Mouse (Mus musculus): ENCODE results near the gene Gm29427.

Gene Gm29427

GRCm38 (mm10) chr1:130732706-130733658, 17.4 kb upstream of the Gm29427 start:
- DNase-seq (ENCODE audit: low read depth, low spot score), result no peak

- DNase-seq (ENCODE audit: low read depth, low spot score), result no peak
Measured at GRCm38 (mm10) chr1:130731741-130732337, 16.2 kb upstream of the Gm29427 start, which contains the start of gene AA986860. TSS of gene AA986860 (plus strand) at chr1:130731976.

- no peak for DNase-seq (ENCODE audit: low read depth, low spot score)
Measured at GRCm38 (mm10) chr1:130729153-130729552, 13.6 kb upstream of the Gm29427 start, which contains the start of gene Pfkfb2. TSS of gene Pfkfb2 (minus strand) at chr1:130729253.

GRCm38 (mm10) chr1:130728708-130729107, 13.1 kb upstream of the Gm29427 start:
- no peak for DNase-seq (ENCODE audit: low read depth, low spot score)

- no peak for DNase-seq (ENCODE audit: low read depth, low spot score)
Measured at GRCm38 (mm10) chr1:130728070-130728469, 12.5 kb upstream of the Gm29427 start.

- no peak for DNase-seq (ENCODE audit: low read depth, low spot score)
Measured at GRCm38 (mm10) chr1:130726396-130726795, 10.8 kb upstream of the Gm29427 start.

- no peak for DNase-seq (ENCODE audit: low read depth, low spot score)
Measured at GRCm38 (mm10) chr1:130724206-130724605, 8.6 kb upstream of the Gm29427 start.

- DNase-seq (ENCODE audit: low read depth, low spot score), result peak; percentile 82
Measured at GRCm38 (mm10) chr1:130717291-130717871, 1.8 kb upstream of the Gm29427 start, which contains the start of gene Yod1. TSS of gene Yod1 (plus strand) at chr1:130717327.

GRCm38 (mm10) chr1:130716513-130717290, 1.1 kb upstream of the Gm29427 start:
- DNase-seq (ENCODE audit: low read depth, low spot score), result no peak

- DNase-seq (ENCODE audit: low read depth, low spot score), result no peak
Measured at GRCm38 (mm10) chr1:130716218-130716512, 566 bp upstream of the Gm29427 start.

GRCm38 (mm10) chr1:130714046-130714445, 1.6 kb downstream of the Gm29427 start:
- no peak for DNase-seq (ENCODE audit: low read depth, low spot score)

- no peak for DNase-seq (ENCODE audit: low read depth, low spot score)
Measured at GRCm38 (mm10) chr1:130710283-130711080, 5.1 kb downstream of the Gm29427 start.

GRCm38 (mm10) chr1:130703613-130704012, 12.0 kb downstream of the Gm29427 start:
- no peak for DNase-seq (ENCODE audit: low read depth, low spot score)

- peak; percentile 78 for DNase-seq (ENCODE audit: low read depth, low spot score)
Measured at GRCm38 (mm10) chr1:130701976-130702375, 13.6 kb downstream of the Gm29427 start.

- no peak for DNase-seq (ENCODE audit: low read depth, low spot score)
Measured at GRCm38 (mm10) chr1:130699937-130700633, 15.5 kb downstream of the Gm29427 start.

- DNase-seq (ENCODE audit: low read depth, low spot score), result no peak
Measured at GRCm38 (mm10) chr1:130698601-130699000, 17.0 kb downstream of the Gm29427 start.

GRCm38 (mm10) chr1:130683905-130684304, 31.7 kb downstream of the Gm29427 start:
- DNase-seq (ENCODE audit: low read depth, low spot score), result no peak

- DNase-seq (ENCODE audit: low read depth, low spot score), result no peak
Measured at GRCm38 (mm10) chr1:130681656-130682413, 33.8 kb downstream of the Gm29427 start.

GRCm38 (mm10) chr1:130681075-130681474, 34.5 kb downstream of the Gm29427 start:
- DNase-seq (ENCODE audit: low read depth, low spot score), result no peak

Data from retina, adult 2 months (tissue).